Mouse (Mus musculus): ENCODE measurements at regions not wholly inside any gene's neighbourhood (a gene's known extent, or its start where the extent isn't known, plus 50 kb on each side); places are given as distances from the start of the nearest gene placed in this dataset.

DNA sequence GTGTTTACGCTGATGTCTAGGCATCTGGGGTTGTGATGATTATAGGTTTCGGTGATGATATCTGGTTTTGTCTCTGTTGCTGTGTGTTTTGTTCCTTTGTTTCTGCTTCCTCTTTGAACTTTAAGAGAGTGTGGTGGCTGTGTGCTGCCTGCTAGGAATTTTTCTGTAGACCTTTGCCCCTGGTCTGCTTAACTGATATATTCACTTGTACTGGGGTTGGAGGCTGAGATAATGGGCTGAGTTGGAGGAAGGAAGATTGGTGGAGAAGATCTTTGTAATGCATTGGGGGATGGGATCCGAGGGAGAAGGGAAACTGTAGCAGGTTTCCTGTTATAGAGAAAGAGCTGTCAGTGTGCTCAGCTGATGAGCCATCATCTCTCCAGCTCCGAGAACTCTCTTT lies 55.8 kb downstream of the Mid1ip1 start:
- no peak for DNase-seq (ENCODE audit: low read depth)

GRCm38 (mm10) chrX:10775714-10776515 lies 61.1 kb downstream of the Mid1ip1 start:
- DNase-seq (ENCODE audit: low read depth) = no peak

DNA sequence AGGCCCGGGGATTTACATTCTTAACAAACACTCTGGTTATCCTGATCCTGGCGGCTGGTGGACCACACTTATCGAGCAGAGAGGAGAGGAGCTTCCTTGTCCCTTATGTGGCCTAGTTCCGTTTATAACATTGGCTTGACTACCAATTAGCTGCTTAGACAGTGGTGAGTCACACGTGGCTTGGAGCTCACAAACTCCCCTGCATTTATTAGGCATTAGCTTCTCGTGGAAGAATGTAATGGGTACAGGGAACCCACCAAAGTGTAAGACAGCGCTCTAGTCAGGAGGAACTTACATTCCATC lies 61.7 kb downstream of the Mid1ip1 start:
- no peak for DNase-seq (ENCODE audit: low read depth)

DNA sequence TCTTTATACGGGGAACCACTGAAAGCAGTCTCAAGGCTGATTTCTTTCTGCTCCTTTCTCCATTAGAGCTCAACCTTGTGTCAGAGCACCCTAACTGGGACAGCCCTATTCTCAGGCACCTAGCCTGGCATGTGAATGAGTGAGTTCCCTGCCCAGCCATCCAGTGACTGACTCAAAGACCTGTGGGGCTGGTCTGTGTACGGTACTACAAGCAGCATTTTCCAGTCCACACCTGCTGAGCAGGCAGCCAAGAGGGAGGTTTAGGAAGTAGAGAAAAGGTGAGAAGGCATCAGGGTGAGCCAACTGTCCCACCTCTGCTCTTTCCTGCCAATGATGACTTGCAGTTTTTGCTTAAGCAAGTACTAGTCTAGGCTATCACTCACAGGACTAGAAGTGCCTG lies 63.2 kb downstream of the Mid1ip1 start:
- DNase-seq (ENCODE audit: low read depth) = no peak

DNA sequence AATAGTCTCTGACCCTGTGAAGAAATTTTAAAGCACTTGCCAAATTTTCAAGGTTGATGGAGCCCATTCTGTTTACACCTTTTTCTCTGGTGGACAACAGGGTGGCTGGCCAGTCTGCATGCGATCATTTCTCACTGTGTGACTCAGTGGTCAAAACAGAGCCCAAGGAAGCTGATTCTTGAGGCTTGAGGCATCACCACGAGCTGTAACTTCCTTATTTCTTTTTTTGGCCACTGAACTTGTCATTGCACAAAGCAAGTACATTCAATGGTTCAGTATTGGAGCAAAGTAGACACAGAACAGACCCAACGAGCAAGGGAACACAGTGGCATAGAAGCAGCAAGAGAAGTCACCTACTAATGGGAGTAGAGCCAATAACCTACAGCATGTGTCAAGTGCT lies 71.5 kb downstream of the Mid1ip1 start:
- peak; percentile 5 for DNase-seq (ENCODE audit: low read depth)

DNA sequence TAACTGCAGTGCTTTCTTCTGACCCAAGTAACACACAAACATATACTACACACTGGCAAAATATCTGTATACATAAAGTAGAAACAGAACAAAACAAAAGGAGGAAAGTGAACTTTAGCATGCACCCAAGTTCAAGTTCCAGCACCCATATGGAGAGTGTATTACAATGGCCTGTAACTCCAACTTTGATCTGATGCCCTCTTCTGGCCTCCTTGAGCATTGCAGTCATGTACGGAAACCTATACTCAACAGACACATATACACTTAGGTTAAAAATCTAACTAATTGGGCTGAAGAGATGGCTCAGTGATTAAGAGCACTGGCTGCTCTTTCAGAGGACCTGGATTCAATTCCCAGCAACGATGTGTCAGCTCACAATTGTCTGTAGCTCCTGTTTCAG lies 72.2 kb downstream of the Mid1ip1 start:
- DNase-seq (ENCODE audit: low read depth) = peak; percentile 31

DNA sequence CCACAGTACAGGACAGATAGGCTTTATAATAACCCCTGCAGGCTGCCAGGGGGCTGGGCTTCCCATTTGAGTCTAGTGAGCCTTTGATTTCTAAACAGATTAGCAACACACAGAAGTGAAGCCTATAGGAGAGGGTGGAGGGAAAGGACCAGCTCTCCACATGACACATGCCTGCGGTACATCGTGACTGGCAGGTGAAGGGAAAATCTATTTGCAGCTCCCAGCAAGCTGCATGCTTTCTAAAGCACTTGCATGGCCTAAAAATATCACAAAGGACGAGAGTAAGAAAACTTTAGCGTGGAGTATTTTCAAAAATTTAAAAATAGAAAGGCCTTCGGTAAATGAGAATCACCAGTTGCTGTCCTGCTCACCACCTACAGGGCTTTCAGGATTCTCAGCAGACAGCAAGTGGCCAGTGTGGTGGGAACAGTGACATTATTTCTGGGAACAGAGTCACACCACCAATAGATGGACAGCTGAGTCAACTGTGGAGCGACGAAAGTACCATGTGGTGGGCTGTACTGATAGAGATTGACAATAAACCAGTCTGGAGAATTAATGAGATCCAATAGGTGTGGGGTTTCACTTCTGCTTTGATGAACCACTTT lies 105.6 kb downstream of the Mid1ip1 start:
- no peak for DNase-seq (ENCODE audit: low read depth)

DNA sequence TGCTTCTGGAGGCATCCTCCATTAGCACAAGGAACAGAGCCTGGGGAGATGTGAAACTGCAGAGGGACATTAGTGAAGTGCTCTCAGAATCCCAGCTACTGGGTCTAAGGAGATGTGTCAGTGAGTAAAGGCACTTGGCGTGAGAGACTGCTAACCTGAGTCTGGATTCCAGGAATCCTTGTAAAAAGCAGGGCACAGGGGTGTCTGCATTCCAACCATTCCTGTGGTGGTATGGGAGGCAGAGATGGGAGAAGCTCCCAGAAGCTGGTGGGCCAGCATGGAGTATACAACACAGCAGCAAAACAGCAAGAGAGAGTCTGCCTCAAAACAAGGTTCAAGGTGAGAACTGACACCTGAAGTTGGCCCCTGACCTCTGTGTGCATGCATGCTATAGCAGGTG lies 118.9 kb downstream of the Mid1ip1 start:
- DNase-seq (ENCODE audit: low read depth) = no peak

DNA sequence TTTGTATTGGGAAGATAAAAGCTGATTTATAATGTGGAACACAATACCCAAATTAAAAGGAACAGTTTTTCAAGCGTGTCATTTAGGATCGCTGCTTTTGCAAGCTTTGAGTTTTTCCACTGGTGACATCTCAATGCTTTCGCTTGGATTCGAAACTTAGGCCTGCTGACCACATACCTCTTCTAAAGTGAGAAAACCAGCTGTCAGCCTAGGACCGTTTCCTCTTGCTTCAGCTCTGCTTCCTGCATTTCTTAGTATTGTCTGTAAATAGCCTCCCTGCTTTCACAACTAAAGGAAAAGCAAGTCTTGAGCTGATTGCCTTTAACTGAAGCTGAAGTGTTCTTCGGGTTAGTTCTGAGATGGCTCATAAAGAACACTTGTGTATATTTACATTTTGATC lies 142.3 kb downstream of the Mid1ip1 start:
- peak; percentile 47 for DNase-seq (ENCODE audit: low read depth)

DNA sequence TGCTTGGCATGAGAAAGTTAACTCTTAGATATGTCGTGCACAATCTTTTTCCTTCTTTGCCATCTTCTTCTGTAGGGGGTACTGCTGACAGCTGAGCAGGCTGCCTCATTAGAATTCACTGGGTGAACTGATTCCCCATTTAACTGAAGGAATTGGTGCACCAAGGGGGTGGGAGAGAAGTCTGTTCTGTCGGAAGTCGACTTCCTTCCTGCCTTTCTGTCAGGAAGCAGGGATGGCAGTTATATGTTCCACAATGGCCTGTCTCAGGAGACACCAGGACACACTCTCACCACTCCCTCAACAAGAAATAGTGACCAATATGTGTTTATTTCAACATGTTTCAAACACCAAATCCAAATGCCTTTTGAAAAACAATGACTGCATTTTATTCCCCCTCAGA lies 142.9 kb downstream of the Mid1ip1 start:
- DNase-seq (ENCODE audit: low read depth) = no peak

DNA sequence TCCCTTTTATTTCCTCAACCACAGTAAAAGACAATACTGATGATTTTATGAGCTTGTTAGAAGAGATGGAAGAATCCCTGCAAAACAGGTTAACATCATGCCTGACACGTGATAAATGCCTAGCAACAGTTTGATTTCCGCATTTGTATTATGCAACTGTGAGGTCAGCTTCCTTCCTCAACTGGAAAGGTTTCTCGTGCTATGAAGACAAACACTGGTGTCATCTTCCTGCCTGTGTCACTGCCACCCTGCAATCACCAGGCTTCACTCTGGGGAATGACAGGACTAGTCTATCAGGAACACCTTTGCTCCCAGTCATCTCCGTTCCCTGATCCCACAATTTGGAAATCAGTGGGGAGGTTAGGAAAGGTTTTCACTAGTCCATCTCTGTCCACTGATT lies 156.8 kb downstream of the Mid1ip1 start:
- DNase-seq (ENCODE audit: low read depth) = peak; percentile 11

- no peak for DNase-seq (ENCODE audit: low read depth)
Observed at GRCm38 (mm10) chrX:10877856-10878255, 163.0 kb downstream of the Mid1ip1 start.

- DNase-seq (ENCODE audit: low read depth) = no peak
Observed at GRCm38 (mm10) chrX:10878922-10879321, 164.1 kb downstream of the Mid1ip1 start.

- DNase-seq (ENCODE audit: low read depth) = no peak
Observed at GRCm38 (mm10) chrX:10883729-10884464, 169.1 kb downstream of the Mid1ip1 start.

GRCm38 (mm10) chrX:10892815-10893214 lies 178.0 kb downstream of the Mid1ip1 start:
- no peak for DNase-seq (ENCODE audit: low read depth)

GRCm38 (mm10) chrX:10896193-10896955 lies 181.6 kb downstream of the Mid1ip1 start:
- DNase-seq (ENCODE audit: low read depth) = no peak

- no peak for DNase-seq (ENCODE audit: low read depth)
Observed at GRCm38 (mm10) chrX:10902686-10903085, 187.9 kb downstream of the Mid1ip1 start.

GRCm38 (mm10) chrX:10904072-10904471 lies 189.3 kb downstream of the Mid1ip1 start:
- DNase-seq (ENCODE audit: low read depth) = peak; percentile 0

- no peak for DNase-seq (ENCODE audit: low read depth)
Observed at GRCm38 (mm10) chrX:10904889-10905288, 190.1 kb downstream of the Mid1ip1 start.

DNA sequence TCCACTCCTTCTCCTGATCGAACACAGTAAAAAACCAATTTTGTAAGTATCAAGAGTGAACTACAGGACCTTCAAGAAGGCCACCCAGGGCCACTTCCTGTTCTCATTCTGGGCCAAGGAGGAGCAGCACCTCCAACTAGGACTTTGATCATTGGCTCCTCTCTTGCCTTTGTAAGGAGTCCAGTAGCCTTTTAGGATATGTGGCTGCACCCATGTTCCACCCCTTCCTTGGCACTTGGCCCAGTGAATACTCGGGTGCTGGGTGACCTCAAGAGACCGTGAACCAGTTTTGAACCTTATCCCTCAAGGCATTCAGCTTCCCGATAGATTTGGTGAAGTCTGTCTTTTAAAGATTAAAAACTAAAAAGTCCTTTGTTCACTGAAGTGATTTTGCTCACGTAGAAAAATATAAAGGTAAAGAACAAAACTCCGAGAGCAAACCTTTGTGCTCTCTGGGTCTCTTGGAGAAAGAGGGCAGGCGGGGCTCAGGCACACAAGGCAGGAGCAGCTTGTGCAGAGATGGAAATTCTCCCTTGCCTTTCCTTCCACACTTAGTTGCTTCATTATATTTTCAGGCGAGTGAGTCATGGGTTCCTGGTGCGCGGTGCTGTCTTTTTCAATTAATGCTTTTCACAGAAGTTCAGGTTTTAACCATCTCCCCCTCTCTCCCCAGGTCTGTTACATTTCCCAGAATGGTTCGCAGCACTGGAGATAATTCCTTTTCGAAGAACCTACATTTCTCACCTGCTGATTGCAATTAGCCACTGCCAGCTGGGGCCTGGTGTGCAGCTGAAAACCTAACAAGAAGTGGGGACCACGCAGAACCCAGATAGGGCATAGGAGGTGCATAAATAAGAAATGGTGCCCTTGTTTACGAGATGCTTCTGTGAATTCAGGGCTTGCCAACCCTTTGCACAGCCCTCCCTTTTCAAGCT lies 196.6 kb downstream of the Mid1ip1 start:
- no peak for DNase-seq (ENCODE audit: low read depth)

Data from 416B (cell line).